Mouse (Mus musculus): ENCODE results near the gene Zfp574.

The Zfp574 gene

DNA sequence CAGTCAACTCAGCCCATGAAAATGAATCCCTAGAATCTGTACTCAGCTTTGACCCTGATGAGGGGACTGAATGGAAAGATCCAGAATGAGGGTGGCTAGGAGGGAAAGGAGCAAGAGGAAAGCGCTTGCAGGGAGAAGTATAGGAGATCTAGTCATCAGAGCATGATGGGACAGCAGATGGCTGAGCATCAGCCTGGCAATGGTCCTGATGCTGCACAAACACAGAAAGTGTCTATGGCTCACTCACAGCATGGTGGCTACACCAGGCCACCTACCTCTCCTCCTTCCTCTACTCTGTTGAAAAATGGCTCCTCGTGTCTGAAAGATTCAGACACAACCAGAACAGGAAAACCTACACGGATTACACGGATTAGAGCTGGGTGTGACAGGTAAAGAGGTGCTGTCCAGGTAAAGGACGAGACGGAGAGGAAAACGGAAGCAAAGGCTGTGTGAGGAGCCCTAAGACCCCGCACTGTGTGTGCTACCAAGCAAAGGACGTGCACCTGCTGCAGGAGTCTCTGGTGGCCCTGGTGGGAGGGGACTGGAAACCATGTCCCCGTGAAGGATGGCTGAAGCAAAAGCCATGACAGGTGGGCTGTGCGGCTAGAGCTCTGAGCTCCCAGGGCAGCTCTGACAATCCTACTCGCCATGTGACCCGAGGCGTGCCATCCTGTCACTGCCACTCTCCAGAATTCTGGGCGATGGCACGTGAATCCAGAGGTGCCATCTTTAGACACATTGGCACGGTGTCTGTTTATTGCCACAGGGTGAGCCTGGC is 40.0 kb downstream of the Zfp574 start:
- DNase-seq (ENCODE audit: low spot score in 2 of 2): no peak

DNA sequence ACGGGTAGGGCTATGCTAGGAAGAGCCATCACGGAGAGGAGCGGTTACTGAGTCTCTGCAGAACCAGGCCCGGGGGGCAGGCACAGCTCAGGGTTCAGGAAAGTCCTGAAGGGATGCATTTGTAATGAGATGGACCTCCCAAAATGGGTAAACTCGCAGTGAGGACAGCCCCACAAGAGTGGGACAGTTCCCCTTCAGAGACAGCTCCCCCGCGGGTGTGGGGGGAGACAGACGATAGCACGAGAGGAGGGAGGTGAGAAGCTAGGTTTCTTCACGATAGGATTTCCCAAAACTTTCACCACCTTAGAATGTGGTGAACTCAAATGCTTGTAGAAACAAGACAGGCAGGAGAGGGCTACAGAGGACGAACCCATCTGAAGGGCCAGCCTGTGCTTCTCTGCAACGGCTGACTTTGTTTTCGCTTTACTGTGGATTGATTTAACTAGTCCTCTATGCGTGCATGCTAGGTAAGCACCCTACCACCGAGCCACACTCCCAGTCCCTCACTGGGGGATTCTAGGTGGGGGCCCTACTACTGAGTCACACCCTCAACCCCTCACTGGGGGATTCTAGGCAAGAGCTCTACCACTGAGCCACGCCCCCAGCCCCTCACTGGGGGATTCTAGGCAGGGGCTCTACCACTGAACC is 40.7 kb downstream of the Zfp574 start:
- DNase-seq (ENCODE audit: low spot score in 2 of 2): no peak

DNA sequence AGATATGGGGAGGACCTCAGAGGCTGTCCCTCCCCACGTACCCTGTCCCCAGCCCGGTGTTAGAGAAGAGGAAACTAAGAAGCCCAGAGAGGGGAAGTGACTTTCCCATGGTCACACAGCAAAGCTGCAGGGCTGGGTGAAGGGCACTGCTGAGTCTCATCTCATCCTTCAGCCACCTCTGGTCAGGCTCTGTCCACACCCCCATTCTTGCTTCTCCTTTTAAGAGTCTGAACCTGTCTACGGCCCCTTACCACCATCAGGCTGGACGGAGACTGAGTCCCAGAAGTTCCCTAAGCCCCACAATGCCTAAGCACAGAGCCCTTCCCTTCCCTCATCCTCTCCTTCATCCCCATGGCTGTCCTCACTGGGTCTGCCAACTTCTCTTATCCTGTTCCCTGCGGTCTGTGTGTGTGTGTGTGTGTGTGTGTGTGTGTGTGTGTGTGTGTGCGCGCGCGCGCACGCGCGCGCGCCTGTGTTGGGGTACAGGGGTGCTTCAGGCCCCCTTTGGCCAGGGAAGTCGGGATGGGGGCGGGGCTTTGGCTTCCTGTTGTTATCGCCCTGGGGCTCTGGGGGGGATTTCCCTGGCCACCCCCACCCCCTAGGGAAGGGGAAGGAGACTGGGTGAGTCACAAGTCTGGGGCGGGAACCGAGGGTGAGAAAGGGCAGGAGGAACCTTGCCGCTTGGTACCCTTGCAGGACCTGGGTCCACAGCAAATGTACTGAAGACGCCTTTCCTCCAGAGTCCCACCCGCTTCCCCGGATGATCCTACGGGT is 47.9 kb downstream of the Zfp574 start:
- DNase-seq (ENCODE audit: low spot score in 2 of 2): no peak

DNA sequence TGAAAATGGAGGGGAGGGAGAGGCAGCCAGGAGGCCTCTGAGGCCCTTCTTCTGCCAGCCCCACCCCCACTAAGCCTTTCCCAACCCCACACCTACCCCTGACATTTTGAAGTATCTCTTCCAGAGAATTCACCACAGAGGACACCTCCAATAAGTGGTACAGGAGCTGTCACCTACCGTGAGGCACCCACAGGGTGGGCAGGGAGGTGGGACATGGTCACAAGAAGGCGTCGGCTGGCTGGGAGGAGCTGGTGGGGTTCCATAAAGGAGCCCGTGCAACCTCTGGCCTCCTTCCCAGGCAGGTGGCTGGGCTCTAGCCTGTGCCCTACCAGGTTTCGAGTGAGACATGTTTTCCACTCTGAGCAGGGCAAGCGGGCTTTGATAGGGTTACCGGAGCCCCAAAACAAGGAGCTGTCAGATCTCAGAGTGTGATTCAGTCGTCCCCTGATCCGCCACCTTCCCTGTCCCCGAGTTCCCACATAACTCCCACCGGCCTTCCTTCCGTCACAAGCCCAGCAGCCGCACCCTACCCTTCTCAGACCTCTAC is 48.9 kb downstream of the Zfp574 start:
- no peak for DNase-seq (ENCODE audit: low spot score in 2 of 2)

DNA sequence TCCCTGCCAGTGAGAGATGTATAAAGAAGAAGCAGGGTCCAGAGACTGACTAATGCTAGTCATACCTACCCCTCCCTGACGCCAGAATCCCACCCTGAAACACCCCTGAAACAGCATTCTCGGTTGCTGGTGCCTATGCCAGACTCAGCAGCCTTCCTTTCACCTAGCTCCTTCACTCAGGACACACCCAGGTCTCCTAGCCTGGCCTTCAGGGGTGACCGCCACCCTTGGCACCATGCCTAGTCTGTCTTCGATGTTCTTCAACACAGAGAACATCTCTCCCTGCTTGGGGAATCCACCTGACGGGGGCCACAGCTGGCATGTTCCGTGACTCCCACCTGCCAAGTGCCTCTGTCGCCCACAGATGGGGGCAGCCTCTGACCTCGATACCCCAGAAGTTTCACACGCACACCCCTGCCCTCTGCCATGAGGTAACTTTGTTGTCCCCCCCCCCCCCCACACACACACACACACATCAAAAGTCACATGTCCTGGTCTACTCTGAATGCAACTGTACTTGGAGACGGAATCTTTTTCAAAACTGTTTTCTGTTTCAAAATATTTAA is 53.4 kb downstream of the Zfp574 start:
- DNase-seq (ENCODE audit: low spot score in 2 of 2): no peak

DNA sequence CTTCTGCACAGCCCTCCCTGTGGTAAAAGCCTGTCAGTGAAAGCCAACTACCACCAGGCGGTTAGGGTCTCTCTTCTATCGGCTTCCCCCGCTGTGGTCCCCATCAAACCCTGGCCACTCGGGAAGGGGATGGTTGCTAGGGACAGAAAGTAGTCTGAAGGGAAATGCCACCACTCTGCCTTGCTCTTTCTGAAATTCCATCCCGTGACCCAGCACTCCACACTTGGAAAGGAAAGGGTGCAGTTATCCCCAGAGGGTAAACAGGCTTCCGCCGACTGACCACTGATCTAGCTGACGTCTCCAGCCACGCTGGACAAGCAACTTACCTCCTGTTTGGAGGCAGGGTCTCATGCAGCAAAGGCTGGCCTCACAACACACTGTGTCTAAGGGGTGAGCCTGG is 55.6 kb downstream of the Zfp574 start:
- no peak for DNase-seq (ENCODE audit: low spot score in 2 of 2)

DNA sequence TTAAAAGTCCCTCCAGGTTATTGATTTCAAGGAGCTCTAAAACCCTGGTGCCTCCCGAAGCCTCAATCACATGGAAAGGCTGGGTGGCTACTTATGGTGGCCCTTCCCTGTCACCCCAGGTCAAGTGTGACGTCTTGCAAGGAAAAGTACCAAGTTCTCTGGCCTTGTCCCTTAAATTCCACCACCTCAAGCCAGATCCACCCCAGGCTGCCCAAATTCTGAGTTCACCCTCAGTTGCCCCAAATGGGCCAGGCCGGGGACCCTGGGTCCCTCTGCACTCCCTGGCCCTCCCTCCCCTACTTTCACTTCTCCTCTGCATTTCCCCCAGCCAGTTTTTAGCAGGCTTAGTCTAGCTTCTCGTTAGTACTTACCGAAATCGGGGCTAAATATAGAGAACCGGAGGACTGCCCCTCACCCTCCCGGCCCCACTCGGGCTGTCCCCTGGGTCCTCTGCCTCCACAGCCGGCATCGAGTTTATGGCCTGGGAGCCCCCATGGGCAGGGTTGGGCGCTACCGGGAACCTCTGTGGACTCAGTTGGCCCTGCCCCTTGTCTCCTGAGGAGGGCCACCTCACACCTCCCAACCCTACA is 57.1 kb downstream of the Zfp574 start:
- no peak for DNase-seq (ENCODE audit: low spot score in 2 of 2)

DNA sequence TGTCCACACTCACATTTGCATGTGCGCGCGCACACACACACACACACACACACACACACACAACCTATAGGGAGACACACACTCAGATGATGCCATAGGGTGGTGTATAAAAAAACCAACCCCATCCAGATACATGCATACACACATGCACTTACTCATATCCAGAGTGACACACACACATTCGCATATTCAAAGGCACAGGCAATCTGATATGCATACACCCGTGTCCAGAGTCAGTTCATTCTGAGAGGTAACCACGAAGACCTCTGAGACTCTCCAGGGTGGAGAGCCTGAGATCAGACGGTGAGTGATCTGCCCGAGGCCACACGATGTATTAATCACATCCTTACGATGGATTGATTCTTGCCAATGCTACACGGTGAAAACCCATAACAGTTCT is 58.2 kb downstream of the Zfp574 start:
- DNase-seq (ENCODE audit: low spot score in 2 of 2): no peak

DNA sequence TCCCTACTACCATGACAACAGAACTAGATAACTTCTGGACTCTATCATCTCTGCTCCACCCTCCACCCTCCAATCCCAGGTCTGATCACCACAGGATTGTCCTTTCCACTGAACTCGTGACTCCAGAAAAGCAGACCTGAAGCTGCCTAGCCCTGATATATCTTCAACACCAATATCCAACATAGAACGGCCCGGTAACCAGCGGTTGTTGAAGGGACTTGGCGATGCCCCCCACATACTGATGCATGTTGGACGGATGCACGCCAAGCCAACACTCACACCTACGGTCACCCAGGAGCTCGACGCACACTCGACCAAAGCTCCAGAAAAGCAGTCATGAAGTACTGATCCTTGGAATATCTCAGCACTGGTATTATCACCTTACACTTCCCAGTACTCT is 58.9 kb downstream of the Zfp574 start:
- no peak for DNase-seq (ENCODE audit: low spot score in 2 of 2)

DNA sequence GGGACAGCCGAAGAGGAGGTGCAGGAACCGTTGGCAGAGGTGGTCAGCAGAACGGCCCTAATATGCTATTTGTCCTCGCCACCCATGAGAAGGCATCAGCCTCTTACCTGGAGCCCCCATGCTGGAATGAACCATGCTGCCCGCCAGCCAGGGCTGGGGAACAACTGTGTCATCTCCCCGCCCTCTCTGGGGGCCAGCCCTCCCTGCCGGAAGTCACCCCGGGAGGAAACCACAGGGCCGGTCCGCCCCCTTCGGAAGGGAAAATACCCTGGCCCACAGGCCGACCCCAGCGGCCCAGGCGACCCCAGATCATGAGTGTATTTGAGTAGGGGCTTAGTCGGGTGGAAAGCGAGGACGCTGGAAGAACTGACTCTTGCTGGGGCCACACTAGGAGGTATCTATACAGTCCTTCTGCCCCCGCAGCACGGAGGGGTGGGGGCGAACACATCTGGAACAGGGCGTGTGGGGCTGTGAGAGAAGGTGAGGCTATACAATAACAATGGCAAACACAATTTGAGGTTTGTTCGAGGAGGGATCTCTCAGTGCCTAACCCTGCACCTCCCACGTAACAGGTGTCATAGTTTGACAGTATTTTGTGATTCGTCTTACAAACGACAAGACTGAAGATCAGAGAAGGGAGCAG is 60.1 kb downstream of the Zfp574 start:
- DNase-seq (ENCODE audit: low spot score in 2 of 2): no peak

All from right cerebral cortex, adult 2 months (tissue).